Mouse (Mus musculus): ENCODE results near the gene Mul1.

Gene Mul1

DNA sequence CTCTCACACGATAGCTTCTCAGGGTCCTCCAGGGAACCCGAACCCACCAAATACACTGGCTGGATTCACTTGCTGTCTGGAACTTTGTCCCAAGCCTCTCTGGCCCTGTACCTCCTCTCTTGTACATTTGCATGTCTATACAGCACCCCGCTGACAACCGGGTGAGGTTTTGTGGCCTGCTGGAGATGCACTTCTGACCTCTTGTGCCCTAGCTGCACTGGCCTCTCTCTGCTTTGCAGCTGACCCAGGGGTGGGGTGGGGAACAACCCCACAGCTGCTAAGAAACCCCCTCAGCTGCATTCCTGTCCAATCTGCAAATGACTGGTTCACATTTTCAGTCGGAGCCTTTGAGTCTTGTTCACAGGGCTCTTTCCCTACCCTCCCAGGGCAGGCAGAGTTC, 10.5 kb downstream of the Mul1 start:
- no peak for DNase-seq

GRCm38 (mm10) chr4:138446981-138447380, 12.5 kb downstream of the Mul1 start:
- DNase-seq, result no peak

DNA sequence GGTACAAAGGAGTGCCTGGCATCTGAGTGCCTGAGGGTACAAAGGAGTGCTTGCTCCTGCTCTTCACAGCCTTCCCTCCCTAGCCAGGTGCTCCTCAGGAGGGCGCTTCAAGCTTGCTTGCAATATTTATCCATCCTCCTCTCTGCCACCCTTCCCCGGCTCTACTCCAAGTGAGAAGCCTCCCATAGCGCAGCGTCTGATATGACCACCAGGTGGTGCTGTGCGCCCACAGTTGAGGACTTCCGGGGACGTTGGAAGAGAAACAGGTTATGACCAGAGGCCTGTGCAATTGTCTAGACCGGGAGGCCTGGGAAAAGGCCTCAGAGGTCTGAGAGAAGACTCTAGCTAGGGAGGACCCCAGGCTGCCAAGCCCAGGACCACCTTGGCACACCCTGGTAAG, 12.9 kb downstream of the Mul1 start:
- peak; percentile 90 for DNase-seq

DNA sequence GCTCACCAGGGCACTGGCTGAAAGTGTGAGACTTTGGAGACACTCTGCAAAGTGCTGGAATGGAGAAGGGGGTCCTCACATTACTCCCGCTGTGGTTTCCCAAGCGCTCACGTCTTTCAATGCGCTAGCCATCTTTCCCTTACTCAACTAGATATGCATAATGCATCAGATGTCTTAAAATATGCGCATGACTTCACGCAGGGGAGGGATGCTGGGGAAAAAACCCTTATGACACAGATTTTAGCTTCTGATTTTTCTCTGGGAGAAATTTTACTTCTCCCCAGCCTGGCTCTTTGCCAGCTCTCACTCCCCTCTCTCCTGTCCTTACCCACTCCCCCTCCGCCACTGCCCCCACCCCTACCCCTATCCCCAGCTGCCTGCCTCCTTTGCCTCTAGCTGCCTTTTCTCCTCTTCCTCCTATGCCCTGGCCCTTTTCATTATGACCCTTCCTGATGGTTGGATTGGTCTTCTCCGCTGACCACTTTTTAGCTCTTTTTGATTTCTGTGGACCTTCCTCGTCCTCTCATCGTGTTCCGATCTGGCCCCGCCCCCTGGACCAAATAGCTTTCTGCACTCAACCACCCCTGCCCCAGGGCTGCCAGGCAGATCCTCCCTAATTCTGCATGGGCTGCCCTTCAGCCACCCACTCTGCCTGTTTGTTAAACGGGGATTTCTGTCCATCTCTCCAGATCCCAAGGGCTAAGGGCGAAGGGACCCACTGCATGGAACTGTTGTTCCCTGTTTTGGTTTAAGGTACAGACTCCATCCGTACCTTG, 13.5 kb downstream of the Mul1 start:
- DNase-seq, result no peak

DNA sequence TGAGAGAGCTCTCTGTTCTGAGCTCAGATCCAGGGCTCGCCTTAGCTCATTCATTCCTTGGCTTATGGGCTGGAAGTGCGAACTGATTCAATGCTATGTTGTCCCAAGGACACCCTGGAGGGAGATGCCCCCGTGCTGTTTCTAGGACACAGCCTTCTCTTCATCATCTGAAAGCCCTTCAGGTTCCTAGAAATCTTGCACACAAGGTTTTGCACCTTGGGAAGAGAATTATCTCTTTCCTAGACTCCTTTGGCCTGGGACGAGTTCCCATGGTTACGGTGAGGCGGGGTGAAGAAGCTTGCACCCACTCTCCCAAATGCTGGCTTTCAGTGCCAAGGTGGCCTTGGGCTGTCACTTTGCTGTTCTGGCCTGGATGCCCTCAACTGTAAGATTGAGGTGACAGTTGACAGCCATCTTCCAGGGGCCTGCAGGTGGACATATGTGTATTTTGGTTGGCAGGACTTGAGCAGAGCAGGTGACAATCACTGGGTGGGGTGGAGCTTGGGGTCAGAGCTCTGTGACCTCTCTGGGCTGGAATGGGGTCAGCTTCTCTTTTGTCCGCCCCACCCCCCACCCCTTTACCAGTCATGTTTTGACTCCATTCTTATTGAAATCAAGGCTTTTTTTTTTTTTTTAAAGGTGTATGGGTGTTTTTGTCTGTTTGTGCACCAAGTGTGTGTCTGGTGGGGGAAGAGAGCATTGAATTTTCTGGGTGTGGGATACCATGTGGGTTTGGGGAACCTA, 14.6 kb downstream of the Mul1 start:
- no peak for DNase-seq

DNA sequence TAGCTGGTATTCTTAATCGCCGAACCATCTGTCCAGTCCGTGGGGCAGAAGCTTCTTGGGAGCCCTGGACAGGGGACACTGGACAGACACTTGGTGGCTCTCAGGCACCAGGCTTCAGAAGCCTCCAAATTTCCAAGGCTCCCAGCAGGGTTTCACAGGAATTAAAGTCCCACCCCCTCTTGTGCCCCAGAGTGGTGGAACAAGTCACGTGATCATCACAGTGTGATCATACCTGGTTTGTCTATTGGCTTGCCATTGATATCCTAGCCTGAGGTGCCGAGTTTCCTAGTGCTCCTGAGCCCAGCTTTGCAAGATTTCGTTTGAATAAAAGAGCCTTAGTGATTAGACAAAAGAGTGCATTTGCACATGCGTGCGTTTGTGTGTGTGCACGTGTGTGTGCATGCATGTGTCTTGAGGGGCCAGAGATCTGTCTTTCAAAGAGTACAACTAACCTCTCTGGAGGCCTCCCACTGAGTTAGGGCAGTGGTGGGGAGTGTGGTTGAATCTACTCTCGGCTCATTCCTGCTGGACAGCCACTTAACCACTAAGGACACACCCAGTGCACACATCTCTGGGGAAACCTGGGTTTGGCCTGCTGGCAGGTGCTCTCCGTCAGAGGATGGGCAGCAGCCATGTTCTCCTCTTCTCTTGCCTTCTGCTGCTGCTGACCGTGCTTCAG, 15.3 kb downstream of the Mul1 start:
- no peak for DNase-seq

DNA sequence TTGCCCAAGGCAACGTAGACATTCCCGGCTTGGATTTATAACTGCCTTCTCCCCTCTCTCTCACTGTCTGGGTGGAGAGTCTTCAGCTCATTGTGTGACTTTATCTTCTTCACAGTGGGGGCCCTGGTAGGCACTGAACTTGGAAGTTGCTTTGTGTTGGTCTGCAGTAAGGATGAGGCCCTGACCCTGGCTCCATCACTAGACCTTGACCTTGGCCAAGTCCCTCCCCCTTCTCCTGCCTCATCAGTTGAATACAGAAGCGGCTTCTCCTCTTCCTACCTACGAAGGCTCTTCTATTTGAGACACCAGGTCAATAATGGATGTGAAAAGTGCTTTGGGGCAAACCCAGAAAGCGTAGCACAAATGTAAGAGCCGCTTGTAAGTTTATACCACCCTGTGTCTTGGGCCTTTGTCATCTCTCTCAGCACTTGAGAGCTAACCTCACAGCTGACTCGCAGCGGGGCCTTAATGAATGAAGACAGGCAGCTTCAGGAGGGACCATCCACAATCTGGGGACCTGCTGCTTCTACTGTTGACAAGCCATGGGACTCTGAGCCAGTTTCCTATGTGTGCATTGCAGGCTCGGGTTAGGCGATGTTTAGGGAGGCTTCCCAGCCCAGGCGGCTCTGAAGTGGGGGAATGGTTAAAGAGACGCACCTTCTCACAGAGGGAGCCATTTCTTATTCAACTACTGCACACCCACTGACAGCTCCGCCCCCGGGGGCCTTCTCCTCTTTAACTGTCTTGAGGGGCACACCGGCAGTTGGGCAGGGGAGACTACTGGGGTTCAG, 18.0 kb downstream of the Mul1 start:
- DNase-seq, result no peak

DNA sequence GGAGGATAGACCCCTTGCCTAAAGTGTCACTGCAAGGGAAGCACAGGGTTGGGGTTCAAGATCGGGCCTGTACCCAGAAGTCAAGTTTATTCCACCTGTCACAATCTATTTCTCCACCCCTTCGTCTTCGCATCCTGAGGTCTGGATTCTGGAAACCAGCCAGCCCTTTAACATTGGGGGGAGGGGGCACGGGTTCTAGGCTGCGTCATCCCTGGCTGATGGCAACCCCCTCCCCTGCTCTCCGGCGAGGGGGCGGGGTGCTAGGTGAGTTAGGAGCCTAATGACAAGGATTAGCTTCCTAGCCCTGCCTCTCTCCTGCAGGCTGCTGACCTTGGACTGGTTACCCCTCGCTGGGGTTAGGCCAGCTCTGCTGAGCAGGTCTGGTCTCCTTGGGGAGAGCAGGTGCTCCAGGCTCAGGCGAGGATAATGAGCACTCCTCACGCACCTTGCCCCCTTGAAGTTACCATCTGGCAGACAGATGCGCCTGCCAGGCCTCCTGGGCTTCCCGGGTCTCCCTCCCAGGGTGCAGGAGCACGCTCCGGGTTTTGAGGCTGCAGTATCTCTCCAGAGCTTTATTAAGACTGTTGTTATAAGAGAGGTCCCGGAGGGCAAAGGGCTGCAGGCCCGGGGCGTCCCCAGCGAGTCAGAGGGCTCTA, 18.8 kb downstream of the Mul1 start:
- DNase-seq, result no peak

GRCm38 (mm10) chr4:138453753-138454570, 19.5 kb downstream of the Mul1 start, which contains the start of gene Camk2n1:
Camk2n1 (plus strand) TSS chr4:138454314.
- DNase-seq, result peak; percentile 63

DNA sequence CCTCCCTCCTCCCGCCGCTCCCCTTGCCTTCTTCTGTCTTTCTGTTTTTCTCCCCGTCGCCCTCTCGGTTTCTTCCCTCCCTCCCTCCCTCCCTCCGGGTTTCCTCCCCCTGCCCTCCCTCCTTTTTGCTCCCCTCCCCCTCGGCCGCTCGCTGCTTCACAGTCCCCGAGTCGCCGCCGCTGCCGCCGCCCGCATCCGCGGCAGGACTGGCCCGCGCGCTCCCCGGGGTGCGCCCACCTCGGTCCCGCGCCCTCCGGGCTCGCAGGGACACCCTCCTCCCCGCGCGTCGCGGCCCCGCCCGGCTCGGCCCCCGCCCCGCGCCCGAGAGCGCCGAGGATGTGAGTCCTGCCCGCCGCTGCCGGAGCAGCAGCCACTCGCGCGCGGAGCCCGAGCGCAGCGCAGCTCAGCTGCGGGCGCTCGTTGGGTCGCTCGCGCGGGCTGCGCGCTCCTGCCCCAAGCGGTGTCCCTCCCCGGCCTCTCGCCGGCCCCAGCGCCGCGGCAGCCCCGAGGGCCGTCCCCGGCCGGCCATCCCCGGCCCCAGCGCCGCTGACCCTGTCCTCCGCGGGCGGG, 20.2 kb downstream of the Mul1 start:
- DNase-seq, result peak; percentile 64

DNA sequence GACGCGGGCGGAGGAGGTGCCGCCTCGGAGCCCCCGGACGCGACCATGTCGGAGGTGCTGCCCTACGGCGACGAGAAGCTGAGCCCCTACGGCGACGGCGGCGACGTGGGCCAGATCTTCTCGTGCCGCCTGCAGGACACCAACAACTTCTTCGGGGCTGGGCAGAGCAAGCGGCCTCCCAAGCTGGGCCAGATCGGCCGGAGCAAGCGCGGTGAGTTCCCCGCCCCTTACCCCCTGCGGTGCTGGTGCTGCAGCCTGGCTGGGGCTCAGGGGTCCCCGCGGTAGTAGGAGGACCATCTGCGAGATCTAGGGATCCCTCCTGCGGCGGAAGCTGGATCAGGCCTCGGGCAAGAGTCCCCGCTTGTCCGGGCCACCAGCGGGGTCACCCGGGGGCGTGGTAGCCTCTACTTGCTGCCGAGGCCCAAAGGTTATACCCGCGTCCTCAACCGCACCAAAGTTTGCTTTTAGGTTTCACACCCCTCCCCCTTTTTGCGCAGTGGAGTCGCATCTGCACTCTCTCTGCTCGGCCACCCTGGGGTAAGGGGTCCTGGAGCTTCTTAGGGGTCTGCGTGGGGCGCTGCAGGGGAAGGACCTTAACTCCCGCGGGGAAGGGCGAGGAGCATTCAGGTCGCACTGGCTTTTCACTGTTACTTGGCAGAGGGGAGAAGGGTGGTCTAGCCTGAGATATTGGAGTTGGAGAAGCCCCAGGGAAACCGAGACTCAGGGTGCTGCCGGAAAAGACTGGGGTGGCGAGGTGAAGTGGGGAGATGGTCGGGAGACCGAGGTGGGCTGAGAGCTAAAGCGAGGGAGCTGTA, 20.9 kb downstream of the Mul1 start:
- peak; percentile 19 for DNase-seq

DNA sequence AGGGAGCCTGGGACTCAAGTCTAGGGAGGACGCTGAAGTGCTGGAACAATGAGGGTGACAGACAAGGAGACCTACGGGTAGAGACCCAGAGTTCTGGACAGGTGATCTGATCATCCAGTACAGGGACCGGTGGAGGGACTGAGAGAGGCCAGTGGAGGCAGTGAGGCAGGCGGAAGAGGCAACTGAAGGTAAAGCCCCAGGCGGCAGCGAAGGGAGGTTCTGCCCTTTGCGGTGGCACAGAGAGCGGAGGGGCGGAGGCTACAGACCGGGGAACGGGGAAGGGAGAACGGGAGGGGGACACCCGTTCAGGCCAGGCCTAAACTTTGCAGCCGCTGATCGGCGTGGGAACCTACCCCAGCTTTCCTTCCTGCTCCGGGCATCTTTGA, 21.5 kb downstream of the Mul1 start:
- DNase-seq, result peak; percentile 29

- DNase-seq, result no peak
Observed at GRCm38 (mm10) chr4:138456536-138456935, 22.1 kb downstream of the Mul1 start.

GRCm38 (mm10) chr4:138457091-138457490, 22.6 kb downstream of the Mul1 start:
- DNase-seq, result no peak

DNA sequence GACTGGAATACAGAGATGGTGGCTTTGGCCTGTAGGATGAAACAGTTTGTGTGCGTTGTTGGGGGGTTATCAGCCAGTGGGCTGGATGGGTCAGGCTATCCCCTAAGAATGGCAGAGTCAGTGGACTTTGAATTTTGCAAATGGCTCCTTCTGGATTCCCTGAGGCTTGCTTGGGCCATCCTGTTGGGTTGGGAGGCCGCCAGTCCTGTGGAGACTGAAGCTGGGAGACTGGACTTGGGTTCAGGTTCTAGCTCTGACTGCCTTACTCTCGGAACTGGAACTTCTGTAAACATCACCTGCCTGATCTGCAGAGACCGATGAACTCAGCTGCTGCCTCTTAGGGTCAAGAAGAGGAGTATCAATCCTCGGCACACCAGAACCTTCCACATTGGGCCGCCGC, 23.7 kb downstream of the Mul1 start:
- DNase-seq, result no peak

- no peak for DNase-seq
Observed at GRCm38 (mm10) chr4:138458735-138459440, 24.4 kb downstream of the Mul1 start.

DNA sequence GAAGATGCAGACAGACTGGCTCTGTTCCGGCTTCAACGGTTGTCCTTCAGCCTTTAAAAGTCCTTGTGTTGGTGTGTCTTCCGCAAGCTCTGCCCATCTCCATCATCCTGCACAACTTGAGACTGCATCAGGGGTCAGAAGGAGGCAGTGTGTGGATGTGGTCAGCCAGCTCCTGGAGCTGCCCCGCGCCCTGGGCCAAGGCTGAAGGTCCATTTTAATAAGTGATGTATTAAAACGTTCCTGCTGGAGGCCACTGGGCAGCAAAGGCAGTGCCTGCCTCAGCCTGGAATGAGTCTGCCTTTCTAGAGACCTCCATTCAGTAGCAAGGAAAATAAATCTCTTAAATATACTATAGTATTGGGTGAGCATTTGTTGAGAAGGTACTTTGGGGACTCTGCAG, 25.3 kb downstream of the Mul1 start:
- DNase-seq, result no peak

GRCm38 (mm10) chr4:138460910-138461309, 26.4 kb downstream of the Mul1 start:
- DNase-seq, result no peak

DNA sequence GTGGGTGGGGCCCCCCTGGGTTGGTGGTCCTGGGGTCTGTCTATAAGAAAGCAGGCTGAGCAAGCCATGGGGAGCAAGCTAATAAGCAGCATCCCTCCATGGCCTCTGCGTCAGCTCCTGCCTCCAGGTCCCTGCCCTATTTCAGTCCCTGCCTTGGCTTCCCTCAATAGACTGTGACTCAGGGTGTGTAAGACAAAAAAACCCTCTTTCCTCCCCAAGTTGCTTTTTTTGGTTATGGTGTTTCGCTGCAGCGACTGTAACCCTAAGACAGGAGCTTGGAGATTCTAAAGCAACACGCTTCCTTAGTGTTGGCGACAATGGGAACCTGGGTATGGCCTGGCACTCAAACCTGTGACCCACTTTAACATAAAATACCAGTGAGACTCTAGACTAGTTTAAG, 27.0 kb downstream of the Mul1 start:
- no peak for DNase-seq
